Mouse (Mus musculus): ENCODE results near the gene Uchl3.

- TF ChIP-seq ZNF384 (IDR thresholded peaks at IDR 0.05; ENCODE audit: low read depth, low read length) (no peak), HCFC1 (IDR thresholded peaks at IDR 0.05; ENCODE audit: borderline replicate concordance, insufficient read depth, low read length) (no peak), ZC3H11A (IDR thresholded peaks at IDR 0.05; ENCODE audit: borderline replicate concordance, low read depth, low read length) (no peak)
These were observed 10.5 kb downstream of the Uchl3 start for GRCm38 (mm10) chr14:101664274-101664673.
